Mouse (Mus musculus) kidney, embryonic 16.5 days (tissue): ENCODE measurements at regions not wholly inside any gene's neighbourhood (a gene's known extent, or its start where the extent isn't known, plus 50 kb on each side); places are given as distances from the start of the nearest gene placed in this dataset.
"Not testable (repeated sequence)": the region's sequence is repeated elsewhere in the genome, so short reads cannot be mapped to it uniquely, and the experiment has no call there.

Experiments
- ATAC-seq: fragments of 200-750 bp; cut with Nextera tagmentation; 2 replicates; pipeline ENCODE4 v1.8.0; 2017; ENCODE audit warnings: moderate TSS enrichment; ENCODE audit not compliant: low FRiP score, low TSS enrichment
- H3K27ac ChIP-seq: fragments of 300-500 bp; sonication (generic); 2 replicates; pipeline ENCODE4 v1.5.1; 2014; ENCODE audit warnings: low read length
- H3K27me3 ChIP-seq: fragments of 300-500 bp; sonication (generic); 2 replicates; pipeline ENCODE4 v1.6.1; 2014; ENCODE audit warnings: low read length, control low read depth, mixed read lengths; ENCODE audit not compliant: insufficient read depth
- H3K36me3 ChIP-seq: fragments of 300-500 bp; sonication (generic); 2 replicates; pipeline ENCODE4 v1.6.1; 2014; ENCODE audit warnings: low read length, control low read depth, mixed read lengths; ENCODE audit not compliant: insufficient read depth
- H3K4me1 ChIP-seq: fragments of 300-500 bp; sonication (generic); 2 replicates; pipeline ENCODE4 v1.6.1; 2014; ENCODE audit warnings: low read length, control low read depth, mixed read lengths; ENCODE audit not compliant: insufficient read depth
- H3K4me2 ChIP-seq: fragments of 300-500 bp; sonication (generic); replicated peaks from 2 replicates; pipeline ENCODE4 v1.6.1; 2014; ENCODE audit warnings: low read depth, low read length
- H3K4me3 ChIP-seq: fragments of 300-500 bp; sonication (generic); 2 replicates; pipeline ENCODE4 v1.5.1; 2014; ENCODE audit warnings: mild to moderate bottlenecking, low read length
- H3K9ac ChIP-seq: fragments of 300-500 bp; sonication (generic); replicated peaks from 2 replicates; pipeline ENCODE4 v1.6.1; 2014; ENCODE audit warnings: low read length
- H3K9me3 ChIP-seq: fragments of 300-500 bp; sonication (generic); 2 replicates; pipeline ENCODE4 v1.6.1; 2016; ENCODE audit warnings: low read length, control low read depth
- WGBS: fragments of 180-500 bp; shearing (Covaris S2); extraction: QIAGEN DNeasy Blood & Tissue Kit; methylation state at CpG from one replicate; pipeline ENCODE4 v1.1.7; 2014; 5-methylcytosine and 5-hydroxymethylcytosine counted together

- Histone ChIP-seq H3K9me3 (no peaks in the 10 kb centered on the region), H3K27me3 (no peaks in the 10 kb centered on the region), H3K4me1 (no peaks in the 10 kb centered on the region), H3K27ac (no peak overlapping the region), H3K4me3 (no peak overlapping the region), H3K36me3 (no peaks in the 10 kb centered on the region), H3K9ac (no peak overlapping the region), H3K4me2 (no peak overlapping the region)
- ATAC-seq: no peak
- 90% methylated on average over 4 of the region's 4 CpGs for WGBS
Observed at GRCm38 (mm10) chr13:89375526-89376474, 163.8 kb upstream of the Hapln1 start.

- WGBS: 84% methylated on average over 4 of the region's 4 CpGs
Observed at GRCm38 (mm10) chr13:89378365-89378764, 161.2 kb upstream of the Hapln1 start.

GRCm38 (mm10) chr13:89383619-89384190, 155.9 kb upstream of the Hapln1 start:
- H3K36me3 ChIP-seq, H3K9ac ChIP-seq, H3K9me3 ChIP-seq, H3K27ac ChIP-seq, H3K4me3 ChIP-seq, H3K4me1 ChIP-seq, ATAC-seq, H3K27me3 ChIP-seq, H3K4me2 ChIP-seq: not testable (repeated sequence)
- WGBS: 93% methylated on average over 16 of the region's 16 CpGs

More at GRCm38 (mm10) chr13:89378365-89378764, 161.2 kb upstream of the Hapln1 start:
- no peak for ATAC-seq
- Histone ChIP-seq H3K9me3 (no peaks in the 10 kb centered on the region), H3K4me1 (no peaks in the 10 kb centered on the region), H3K9ac (no peak overlapping the region), H3K4me2 (no peak overlapping the region), H3K27me3 (no peaks in the 10 kb centered on the region), H3K36me3 (no peaks in the 10 kb centered on the region), H3K27ac (no peak overlapping the region), H3K4me3 (no peak overlapping the region)

- Histone ChIP-seq H3K4me2 (no peak overlapping the region), H3K4me1 (no peaks in the 10 kb centered on the region), H3K9ac (no peak overlapping the region), H3K27ac (no peak overlapping the region), H3K4me3 (no peak overlapping the region), H3K27me3 (no peaks in the 10 kb centered on the region), H3K36me3 (no peaks in the 10 kb centered on the region), H3K9me3 (no peaks in the 10 kb centered on the region)
- 83% methylated on average over 11 of the region's 11 CpGs for WGBS
- ATAC-seq: no peak
Observed at GRCm38 (mm10) chr13:89384598-89385145, 154.9 kb upstream of the Hapln1 start.

GRCm38 (mm10) chr13:89387416-89387815, 152.2 kb upstream of the Hapln1 start:
- H3K9me3 ChIP-seq: no peaks in the 10 kb centered on the region
- no peak overlapping the region for H3K4me3 ChIP-seq
- no peaks in the 10 kb centered on the region for H3K27me3 ChIP-seq
- H3K9ac ChIP-seq: no peak overlapping the region
- WGBS: 96% methylated on average over 1 of the region's 1 CpGs
- ATAC-seq: no peak
- no peak overlapping the region for H3K4me2 ChIP-seq
- no peaks in the 10 kb centered on the region for H3K4me1 ChIP-seq
- no peaks in the 10 kb centered on the region for H3K36me3 ChIP-seq
- H3K27ac ChIP-seq: no peak overlapping the region

GRCm38 (mm10) chr13:89389149-89389548, 150.4 kb upstream of the Hapln1 start:
- no peak overlapping the region for H3K9ac ChIP-seq
- no peak overlapping the region for H3K4me2 ChIP-seq
- no peaks in the 10 kb centered on the region for H3K36me3 ChIP-seq
- no peak for ATAC-seq
- no peak overlapping the region for H3K4me3 ChIP-seq
- no peaks in the 10 kb centered on the region for H3K9me3 ChIP-seq
- WGBS: 70% methylated on average over 1 of the region's 1 CpGs
- no peaks in the 10 kb centered on the region for H3K27me3 ChIP-seq
- H3K4me1 ChIP-seq: no peaks in the 10 kb centered on the region
- H3K27ac ChIP-seq: no peak overlapping the region

GRCm38 (mm10) chr13:89394717-89395344, 144.8 kb upstream of the Hapln1 start:
- WGBS: 57% methylated on average over 5 of the region's 5 CpGs
- Histone ChIP-seq H3K27me3 (no peaks in the 10 kb centered on the region), H3K9ac (no peak overlapping the region), H3K4me1 (no peaks in the 10 kb centered on the region), H3K27ac (no peak overlapping the region), H3K9me3 (peaks cover 3% of the 10 kb centered on the region; the same call in 1 of the 2 replicates), H3K4me3 (no peak overlapping the region), H3K4me2 (no peak overlapping the region), H3K36me3 (no peaks in the 10 kb centered on the region)
- no peak for ATAC-seq

GRCm38 (mm10) chr13:89395851-89396250, 143.7 kb upstream of the Hapln1 start:
- H3K4me3 ChIP-seq: no peak overlapping the region
- 62% methylated on average over 3 of the region's 3 CpGs for WGBS
- no peak overlapping the region for H3K4me2 ChIP-seq
- H3K36me3 ChIP-seq: no peaks in the 10 kb centered on the region
- H3K27me3 ChIP-seq: no peaks in the 10 kb centered on the region
- no peak for ATAC-seq
- no peak overlapping the region for H3K27ac ChIP-seq
- no peak overlapping the region for H3K9ac ChIP-seq
- peaks cover 3% of the 10 kb centered on the region; the same call in 1 of the 2 replicates for H3K9me3 ChIP-seq
- no peaks in the 10 kb centered on the region for H3K4me1 ChIP-seq

- Histone ChIP-seq H3K36me3 (no peaks in the 10 kb centered on the region), H3K9me3 (peaks cover 3% of the 10 kb centered on the region; the same call in 1 of the 2 replicates), H3K9ac (no peak overlapping the region), H3K27ac (no peak overlapping the region), H3K4me1 (no peaks in the 10 kb centered on the region), H3K4me3 (no peak overlapping the region), H3K27me3 (no peaks in the 10 kb centered on the region), H3K4me2 (no peak overlapping the region)
- 69% methylated on average over 5 of the region's 5 CpGs for WGBS
- ATAC-seq: no peak
Observed at GRCm38 (mm10) chr13:89401084-89401671, 138.4 kb upstream of the Hapln1 start.
